Comparison of ENCODE assay signal across 30 mouse cellular contexts in the genomic region with DNA sequence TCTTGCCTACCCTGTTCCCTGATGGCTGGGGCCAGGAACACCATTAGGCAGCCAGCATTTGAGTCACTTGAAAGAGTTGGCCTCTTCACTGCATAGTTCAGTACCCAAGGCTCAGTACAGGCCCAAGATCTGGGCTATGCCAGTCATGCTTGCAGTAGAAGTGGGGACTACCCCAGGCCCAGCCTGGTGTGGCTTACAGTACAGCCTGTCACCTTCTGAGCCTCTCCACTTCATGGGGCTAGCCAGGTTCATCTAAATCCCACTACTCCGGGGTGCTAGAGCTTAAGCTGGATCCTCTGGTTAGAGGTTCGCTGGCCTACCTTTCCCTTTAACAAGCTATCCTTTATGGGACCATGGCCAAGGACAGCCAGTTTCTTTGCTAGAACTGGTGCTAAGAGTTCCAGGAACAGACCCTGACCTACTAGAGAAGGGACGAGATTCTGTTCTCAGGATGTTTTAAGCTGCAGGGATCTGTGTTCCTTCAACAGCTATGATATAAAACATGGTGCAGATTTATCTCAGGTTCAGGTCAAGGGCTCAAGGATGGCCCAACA. TPM values are rescaled to one million over a fixed set of nuclear protein-coding genes. Genes with fewer than 3 reads are reported as not detected.
A peak's percentile ranks its signal among the peaks of the same experiment; 100 is the strongest.
DNase-seq lines count a peak whose midpoint lies in the region; ATAC-seq and TF ChIP-seq lines count a peak whose summit lies in the region.
"Had no signal": no experiment of that assay in that cellular context is flagged by ENCODE, and none has a peak within 500 bp of the region (broad histone marks: within the 10 kb centered on the region; RNA-seq: fewer than 3 reads in every experiment).

No protein-coding gene starts in this region.

- H3K9me3 ChIP-seq in heart, embryonic 11.5 days (replicated peaks; ENCODE audit: control insufficient read depth, low read length) = no peaks in the 10 kb centered on the region
- H3K9me3 ChIP-seq in liver, embryonic 14.5 days (ENCODE audit: control insufficient read depth, low read length) = no peaks in the 10 kb centered on the region
- H3K9me3 ChIP-seq in liver, embryonic 11.5 days (ENCODE audit: control insufficient read depth, low read length) = 0 out of 2 replicates have a peak, but pooled peaks cover 1% of the 10 kb centered on the region
- H3K9me3 ChIP-seq in liver, embryonic 15.5 days (replicated peaks) = no peaks in the 10 kb centered on the region
- H3K9me3 ChIP-seq in kidney, embryonic 14.5 days (ENCODE audit: control insufficient read depth, low read length) = no peaks in the 10 kb centered on the region
- H3K9me3 ChIP-seq: embryonic facial prominence, embryonic 12.5 days; heart, embryonic 10.5 days; hindbrain, embryonic 10.5 days; midbrain, embryonic 13.5 days had no signal

- no peak overlapping the region for H3K27ac ChIP-seq in heart, embryonic 11.5 days (ENCODE audit: low read depth, low read length)
- H3K27ac ChIP-seq in liver, embryonic 14.5 days = no peak overlapping the region; the same call in 1 of the 2 replicates
- H3K27ac ChIP-seq in liver, embryonic 11.5 days (ENCODE audit: low read depth, low read length) = no peak overlapping the region
- no peak overlapping the region for H3K27ac ChIP-seq in liver, embryonic 15.5 days (replicated peaks)
- no peak overlapping the region for H3K27ac ChIP-seq in kidney, embryonic 14.5 days (ENCODE audit: low read depth, low read length)
- H3K27ac ChIP-seq: embryonic facial prominence, embryonic 12.5 days; midbrain, embryonic 13.5 days had no signal

- H3K4me1 ChIP-seq in heart, embryonic 11.5 days (ENCODE audit: control insufficient read depth, insufficient read depth, low read length) = peaks cover 20% of the 10 kb centered on the region
- H3K4me1 ChIP-seq in liver, embryonic 14.5 days (replicated peaks; ENCODE audit: control insufficient read depth in 2 of 2, insufficient read depth in 2 of 2, low read length in 1 of 2) = peaks cover 15 to 22% of the 10 kb centered on the region in 2 experiments
- H3K4me1 ChIP-seq in liver, embryonic 11.5 days (replicated peaks; ENCODE audit: control insufficient read depth, insufficient read depth, low read length) = peaks cover 30% of the 10 kb centered on the region
- peaks cover 48% of the 10 kb centered on the region for H3K4me1 ChIP-seq in liver, embryonic 15.5 days (replicated peaks)
- peaks cover 27% of the 10 kb centered on the region for H3K4me1 ChIP-seq in kidney, embryonic 14.5 days (ENCODE audit: control insufficient read depth, insufficient read depth, low read length)

- no peak for TF ChIP-seq CTCF in liver, embryonic 14.5 days (IDR thresholded peaks at IDR 0.05; ENCODE audit: low read depth)

- H3K27me3 ChIP-seq in heart, embryonic 11.5 days (ENCODE audit: control insufficient read depth, insufficient read depth, low read length) = no peaks in the 10 kb centered on the region
- peaks cover 19% of the 10 kb centered on the region for H3K27me3 ChIP-seq in liver, embryonic 14.5 days (ENCODE audit: control insufficient read depth, insufficient read depth, low read length)
- peaks cover 10% of the 10 kb centered on the region for H3K27me3 ChIP-seq in liver, embryonic 11.5 days (replicated peaks; ENCODE audit: control insufficient read depth, insufficient read depth, low read length)
- H3K27me3 ChIP-seq in liver, embryonic 15.5 days = peaks cover 27% of the 10 kb centered on the region
- H3K27me3 ChIP-seq in kidney, embryonic 14.5 days (ENCODE audit: control insufficient read depth, insufficient read depth, low read length) = no peaks in the 10 kb centered on the region
- H3K27me3 ChIP-seq: embryonic facial prominence, embryonic 12.5 days had no signal

- no peak for ATAC-seq in heart, embryonic 11.5 days (replicated peaks; ENCODE audit: insufficient number of reproducible peaks, low FRiP score, low TSS enrichment)
- no peak for ATAC-seq in liver, embryonic 14.5 days (ENCODE audit: insufficient read depth)
- ATAC-seq in liver, embryonic 11.5 days (replicated peaks; ENCODE audit: low FRiP score) = no peak
- no peak for ATAC-seq in liver, embryonic 15.5 days (ENCODE audit: insufficient read depth)
- ATAC-seq in kidney, embryonic 14.5 days (ENCODE audit: low FRiP score, low TSS enrichment) = no peak
- ATAC-seq: CD4-positive, CD25-positive, alpha-beta regulatory T cell, adult 4 months; forebrain, embryonic 14.5 days; midbrain, embryonic 13.5 days had no signal

- intact Hi-C loops in heart, postnatal 14 days (cut with DNase I) = no loop called here

- WGBS in heart, embryonic 11.5 days (ENCODE audit: insufficient replicate concordance) = 78% methylated on average over 3 of the region's 3 CpGs
- 73% methylated on average over 3 of the region's 3 CpGs for WGBS in liver, embryonic 14.5 days (ENCODE audit: insufficient replicate concordance)
- WGBS in liver, embryonic 11.5 days = 83% methylated on average over 3 of the region's 3 CpGs
- 78% methylated on average over 3 of the region's 3 CpGs for WGBS in liver, embryonic 15.5 days (ENCODE audit: insufficient replicate concordance)
- WGBS in kidney, embryonic 14.5 days = 89% methylated on average over 3 of the region's 3 CpGs

- no peak overlapping the region for H3K4me3 ChIP-seq in heart, embryonic 11.5 days (ENCODE audit: low read depth, low read length)
- no peak overlapping the region for H3K4me3 ChIP-seq in liver, embryonic 14.5 days (ENCODE audit: insufficient read depth in 1 of 2, low read depth in 2 of 2, low read length in 2 of 2)
- no peak overlapping the region for H3K4me3 ChIP-seq in liver, embryonic 11.5 days (ENCODE audit: low read depth, low read length)
- no peak overlapping the region for H3K4me3 ChIP-seq in liver, embryonic 15.5 days (replicated peaks)
- H3K4me3 ChIP-seq in kidney, embryonic 14.5 days (ENCODE audit: low read length) = no peak overlapping the region
- H3K4me3 ChIP-seq: embryonic facial prominence, embryonic 12.5 days; hindbrain, embryonic 10.5 days; left cerebral cortex, adult 2 months; midbrain, embryonic 13.5 days had no signal

- no peak overlapping the region for H3K4me2 ChIP-seq in heart, embryonic 11.5 days
- peak overlapping the region; percentile 95 for H3K4me2 ChIP-seq in liver, embryonic 14.5 days (ENCODE audit: low read depth)
- H3K4me2 ChIP-seq in liver, embryonic 11.5 days = no peak overlapping the region
- H3K4me2 ChIP-seq in liver, embryonic 15.5 days = peak overlapping the region; percentile 93
- H3K4me2 ChIP-seq in kidney, embryonic 14.5 days (replicated peaks; ENCODE audit: low read depth, low read length) = no peak overlapping the region
- H3K4me2 ChIP-seq: embryonic facial prominence, embryonic 12.5 days had no signal

- no peak for TF ChIP-seq EP300 in liver, embryonic 14.5 days (IDR thresholded peaks at IDR 0.05; ENCODE audit: low read depth)

- peak; percentile 40 for DNase-seq in cerebellum, adult 11-12 months
- no peak for DNase-seq in cerebellum, postnatal 25 days
- no peak for DNase-seq in heart, postnatal 14 days
- no peak for DNase-seq in liver, embryonic 14.5 days (ENCODE audit: low read depth in 3 of 3, low spot score in 3 of 3)
- DNase-seq in liver, embryonic 11.5 days (ENCODE audit: low spot score) = no peak
- DNase-seq: adrenal gland, postnatal 25 days; kidney, adult 11 months; kidney, postnatal 4 days; lung, adult 18-20 months; lung, postnatal 10 days; right cerebral cortex, adult 18-20 months; right cerebral cortex, postnatal 4 days; thymus, adult 2 months; thymus, postnatal 4 days had no signal

- peaks cover 9% of the 10 kb centered on the region for H3K36me3 ChIP-seq in heart, embryonic 11.5 days (ENCODE audit: control insufficient read depth, insufficient read depth, low read length)
- peaks cover 38% of the 10 kb centered on the region for H3K36me3 ChIP-seq in liver, embryonic 14.5 days (replicated peaks; ENCODE audit: control insufficient read depth, insufficient read depth, low read depth)
- peaks cover 30% of the 10 kb centered on the region for H3K36me3 ChIP-seq in liver, embryonic 11.5 days (ENCODE audit: control insufficient read depth, insufficient read depth, low read length)
- H3K36me3 ChIP-seq in liver, embryonic 15.5 days (replicated peaks) = peaks cover 48% of the 10 kb centered on the region
- H3K36me3 ChIP-seq in kidney, embryonic 14.5 days (ENCODE audit: control insufficient read depth, insufficient read depth, low read length) = peaks cover 41% of the 10 kb centered on the region

- peak overlapping the region; percentile 36; the same call in 1 of the 2 replicates for H3K9ac ChIP-seq in heart, embryonic 11.5 days (ENCODE audit: low read depth, low read length)
- peak overlapping the region; percentile 6; the same call in 1 of the 2 replicates for H3K9ac ChIP-seq in liver, embryonic 14.5 days (replicated peaks)
- H3K9ac ChIP-seq in liver, embryonic 11.5 days (ENCODE audit: low read depth, low read length) = no peak overlapping the region; the same call in 1 of the 2 replicates
- H3K9ac ChIP-seq in liver, embryonic 15.5 days = 0 out of 2 replicates have a peak overlapping the region, but pooled peaks have one; percentile 0
- no peak overlapping the region for H3K9ac ChIP-seq in kidney, embryonic 14.5 days (ENCODE audit: low read depth, low read length)
- H3K9ac ChIP-seq: embryonic facial prominence, embryonic 12.5 days had no signal

RNA-seq across cellular contexts. Expression of a gene that starts 2.1 kb away (rescaled TPM):
- polyA plus RNA-seq in heart, embryonic 11.5 days (2014; fragmentation: Nextera tagmentation; extraction: Ambion mirVana) = 22.0 and 22.5 TPM in 2 replicates
- 1 to 10 TPM; 6.5 to 8.5 TPM for total RNA-seq in heart, postnatal 14 days (2021)
- 8.1 and 9.9 TPM in 2 replicates for polyA plus RNA-seq in liver, embryonic 14.5 days (2012; rRNA removed)
- 17.0 and 18.1 TPM in 2 replicates for polyA plus RNA-seq in liver, embryonic 14.5 days (2014; fragmentation: Nextera tagmentation; extraction: Ambion mirVana)
- 29.6 and 30.8 TPM in 2 replicates for polyA plus RNA-seq in liver, embryonic 11.5 days (2014; fragmentation: Nextera tagmentation; extraction: Ambion mirVana)
- polyA plus RNA-seq in liver, embryonic 15.5 days (2015; fragmentation: Nextera tagmentation; extraction: Ambion mirVana) = 18.3 and 19.6 TPM in 2 replicates
- polyA plus RNA-seq in kidney, embryonic 14.5 days (2014; fragmentation: Nextera tagmentation; extraction: Ambion mirVana) = 35.6 and 39.8 TPM in 2 replicates

RNA-seq across cellular contexts. Expression of a gene that starts 6.3 kb away (rescaled TPM):
- polyA plus RNA-seq in heart, embryonic 11.5 days (2014; fragmentation: Nextera tagmentation; extraction: Ambion mirVana) = 28.2 and 30.3 TPM in 2 replicates
- 10 to 100 TPM; 22.3 to 23.3 TPM for total RNA-seq in heart, postnatal 14 days (2021)
- 5.8 and 6.2 TPM in 2 replicates for polyA plus RNA-seq in liver, embryonic 14.5 days (2012; rRNA removed)
- polyA plus RNA-seq in liver, embryonic 14.5 days (2014; fragmentation: Nextera tagmentation; extraction: Ambion mirVana) = 3.0 and 4.4 TPM in 2 replicates
- 16.9 and 19.1 TPM in 2 replicates for polyA plus RNA-seq in liver, embryonic 11.5 days (2014; fragmentation: Nextera tagmentation; extraction: Ambion mirVana)
- 5.1 and 8.0 TPM in 2 replicates for polyA plus RNA-seq in liver, embryonic 15.5 days (2015; fragmentation: Nextera tagmentation; extraction: Ambion mirVana)
- 28.0 and 39.5 TPM in 2 replicates for polyA plus RNA-seq in kidney, embryonic 14.5 days (2014; fragmentation: Nextera tagmentation; extraction: Ambion mirVana)
- total RNA-seq: granulocyte monocyte progenitor cell, adult 5-6 weeks had no signal

RNA-seq across cellular contexts. Expression of a gene that starts 23.2 kb away (rescaled TPM):
- 59.6 and 72.2 TPM in 2 replicates for polyA plus RNA-seq in heart, embryonic 11.5 days (2014; fragmentation: Nextera tagmentation; extraction: Ambion mirVana)
- 10 to 100 TPM; 11.4 to 11.5 TPM for total RNA-seq in heart, postnatal 14 days (2021)
- polyA plus RNA-seq in liver, embryonic 14.5 days (2012; rRNA removed) = 56.8 and 67.9 TPM in 2 replicates
- 93.1 and 111 TPM in 2 replicates for polyA plus RNA-seq in liver, embryonic 14.5 days (2014; fragmentation: Nextera tagmentation; extraction: Ambion mirVana)
- polyA plus RNA-seq in liver, embryonic 11.5 days (2014; fragmentation: Nextera tagmentation; extraction: Ambion mirVana) = 96.7 and 114 TPM in 2 replicates
- 68.7 and 70.1 TPM in 2 replicates for polyA plus RNA-seq in liver, embryonic 15.5 days (2015; fragmentation: Nextera tagmentation; extraction: Ambion mirVana)
- 71.7 and 90.6 TPM in 2 replicates for polyA plus RNA-seq in kidney, embryonic 14.5 days (2014; fragmentation: Nextera tagmentation; extraction: Ambion mirVana)

RNA-seq across cellular contexts. Expression of a gene that starts 28.3 kb away (rescaled TPM):
- not detected in 2 replicates for polyA plus RNA-seq in heart, embryonic 11.5 days (2014; fragmentation: Nextera tagmentation; extraction: Ambion mirVana)
- total RNA-seq in heart, postnatal 14 days (2021) = under 1 TPM in 1 of 2 experiments, not detected in 1; 0.61 TPM
- polyA plus RNA-seq in liver, embryonic 14.5 days (2012; rRNA removed) = 0.11 and 0.16 TPM in 2 replicates
- 0.08 and 0.18 TPM in 2 replicates for polyA plus RNA-seq in liver, embryonic 14.5 days (2014; fragmentation: Nextera tagmentation; extraction: Ambion mirVana)
- 0.53 and 0.62 TPM in 2 replicates for polyA plus RNA-seq in liver, embryonic 11.5 days (2014; fragmentation: Nextera tagmentation; extraction: Ambion mirVana)
- polyA plus RNA-seq in liver, embryonic 15.5 days (2015; fragmentation: Nextera tagmentation; extraction: Ambion mirVana) = 0.02 and 0.13 TPM in 2 replicates
- not detected in 2 replicates for polyA plus RNA-seq in kidney, embryonic 14.5 days (2014; fragmentation: Nextera tagmentation; extraction: Ambion mirVana)
- total RNA-seq: adrenal gland, postnatal 25 days; granulocyte monocyte progenitor cell, adult 5-6 weeks; layer of hippocampus, postnatal 10 days; left cerebral cortex, adult 2 months; left cerebral cortex, postnatal 36 days had no signal
- polyA plus RNA-seq: embryonic facial prominence, embryonic 12.5 days; forebrain, embryonic 14.5 days; frontal cortex, adult 2 months; hindbrain, embryonic 10.5 days; kidney, embryonic 16.5 days; midbrain, embryonic 13.5 days; neural tube, embryonic 14.5 days had no signal

RNA-seq across cellular contexts. Expression of a gene that starts 39.1 kb away (rescaled TPM):
- polyA plus RNA-seq in heart, embryonic 11.5 days (2014; fragmentation: Nextera tagmentation; extraction: Ambion mirVana) = 26.1 and 34.6 TPM in 2 replicates
- 10 to 100 TPM; 24.9 to 29.3 TPM for total RNA-seq in heart, postnatal 14 days (2021)
- 36.8 and 44.5 TPM in 2 replicates for polyA plus RNA-seq in liver, embryonic 14.5 days (2012; rRNA removed)
- polyA plus RNA-seq in liver, embryonic 14.5 days (2014; fragmentation: Nextera tagmentation; extraction: Ambion mirVana) = 16.5 and 16.8 TPM in 2 replicates
- 31.0 and 38.1 TPM in 2 replicates for polyA plus RNA-seq in liver, embryonic 11.5 days (2014; fragmentation: Nextera tagmentation; extraction: Ambion mirVana)
- 28.1 and 31.9 TPM in 2 replicates for polyA plus RNA-seq in liver, embryonic 15.5 days (2015; fragmentation: Nextera tagmentation; extraction: Ambion mirVana)
- polyA plus RNA-seq in kidney, embryonic 14.5 days (2014; fragmentation: Nextera tagmentation; extraction: Ambion mirVana) = 27.5 and 45.5 TPM in 2 replicates

Comparison
In these comparisons a context has a peak if more than half of its experiments do, and no peak if none do; other contexts are left out.
1. H3K4me2 ChIP-seq: peak in liver, embryonic 14.5 days (single experiment) and liver, embryonic 15.5 days (single experiment); none in heart, embryonic 11.5 days (single experiment), liver, embryonic 11.5 days (single experiment) and kidney, embryonic 14.5 days (single experiment).
2. H3K9ac ChIP-seq: peak in heart, embryonic 11.5 days (single experiment), liver, embryonic 14.5 days (single experiment) and liver, embryonic 15.5 days (single experiment); none in liver, embryonic 11.5 days (single experiment) and kidney, embryonic 14.5 days (single experiment).